Mouse (Mus musculus) megakaryocyte, embryonic 14.5 days (primary cell): ENCODE results near the gene C2cd5.

ENCODE experiments used
- FLI1 ChIP-seq: IDR thresholded peaks from 2 replicates; pipeline ENCODE4 v1.6.1; 2012; ENCODE audit warnings: low read length, inconsistent platforms, mixed read lengths
- GATA1 ChIP-seq: IDR thresholded peaks from 3 replicates; pipeline ENCODE4 v1.6.1; 2012; ENCODE audit warnings: mixed read lengths, low read length, inconsistent platforms, borderline replicate concordance

DNA sequence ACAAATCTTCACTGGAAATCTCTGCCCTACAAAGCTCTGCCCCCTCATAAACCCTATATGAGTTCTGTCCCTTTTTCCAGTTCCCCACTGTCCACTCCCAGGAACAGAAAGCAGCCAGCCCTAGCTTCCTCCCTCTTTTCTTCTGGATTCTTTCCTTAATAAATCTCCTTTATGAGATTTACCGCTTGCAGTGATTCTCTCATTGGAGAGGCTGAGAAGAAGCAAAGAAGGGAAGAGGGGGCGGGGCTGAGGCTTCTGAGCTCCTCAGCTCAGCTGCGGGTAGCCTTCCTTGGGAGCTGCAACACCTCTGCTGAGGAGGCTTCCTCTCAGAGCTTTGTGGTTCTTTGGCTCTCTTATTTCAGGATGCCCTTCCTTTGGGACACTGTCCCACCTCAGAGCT lies 30.0 kb upstream of the C2cd5 start:
- TF ChIP-seq GATA1 (no peak), FLI1 (no peak)
